Mouse (Mus musculus): Measurements from ENCODE around the gene Myo16.

GRCm38 (mm10) chr8:10151692-10152247, 1.9 kb upstream of the Myo16 start:
- TF ChIP-seq NELFE (IDR thresholded peaks at IDR 0.05; ENCODE audit: low read depth, low read length) (no peak), E2F4 (IDR thresholded peaks at IDR 0.05; ENCODE audit: borderline replicate concordance, low read depth, low read length) (no peak), CTCF (IDR thresholded peaks at IDR 0.05 in 2 of 3, conservative IDR thresholded peaks at IDR 0.05 in 1 of 3; ENCODE audit: control insufficient read depth in 1 of 3, insufficient read depth in 1 of 3, low read depth in 2 of 3, low read length in 3 of 3, poor library complexity in 1 of 3, severe bottlenecking in 1 of 3) (no peak), RCOR1 (IDR thresholded peaks at IDR 0.05; ENCODE audit: low read depth, low read length) (no peak), USF1 (IDR thresholded peaks at IDR 0.05; ENCODE audit: low read depth, low read length) (no peak), RAD21 (IDR thresholded peaks at IDR 0.05; ENCODE audit: low read depth, low read length) (no peak), POLR2AphosphoS5 (IDR thresholded peaks at IDR 0.05; ENCODE audit: borderline replicate concordance, low read depth, low read length) (no peak), POLR2A (IDR thresholded peaks at IDR 0.05; ENCODE audit: control insufficient read depth in 1 of 2, insufficient read depth in 1 of 2, low read depth in 1 of 2, low read length in 2 of 2, poor library complexity in 1 of 2) (no peak), GATA1 (IDR thresholded peaks at IDR 0.05; ENCODE audit: low read depth, low read length) (no peak)
